Mouse (Mus musculus): Measurements from ENCODE around the gene 1700016K19Rik. TPM values are rescaled to one million over a fixed set of nuclear protein-coding genes. Genes with fewer than 3 reads are reported as not detected.

The 1700016K19Rik gene
- polyA plus RNA-seq, 1 experiment from 2014 or later = 0.64 TPM

DNA sequence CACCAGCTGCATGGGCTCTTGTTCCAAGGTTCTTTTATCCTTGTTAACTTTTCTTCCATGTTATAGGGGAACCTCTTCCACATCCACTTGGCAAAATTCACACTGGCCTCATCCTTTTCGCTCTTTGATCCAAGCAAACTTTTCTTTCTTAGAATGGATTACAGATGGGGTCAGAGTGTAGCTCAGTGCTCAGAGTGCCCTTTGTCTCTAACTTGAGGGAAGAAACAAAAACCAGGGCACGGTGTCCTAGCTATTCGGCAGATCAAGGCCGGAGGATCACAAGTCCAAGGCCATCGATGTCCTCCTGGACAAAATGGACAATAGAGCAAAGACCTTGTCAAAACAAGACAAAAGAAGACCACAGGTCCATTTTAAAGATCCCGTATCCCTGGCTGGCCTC is 31.0 kb upstream of the 1700016K19Rik start:
- Histone ChIP-seq H3K9ac (no peak overlapping the region), H3K4me3 (no peak overlapping the region), H3K27me3 (peaks cover 46% of the 10 kb centered on the region), H3K9me3 (no peaks in the 10 kb centered on the region), H3K36me3 (no peaks in the 10 kb centered on the region), H3K27ac (no peak overlapping the region), H3K4me2 (replicated peaks) (no peak overlapping the region), H3K4me1 (peaks cover 27% of the 10 kb centered on the region)
- ATAC-seq (ENCODE audit: low FRiP score, low read depth) = no peak
- WGBS = 86% methylated on average over 6 of the region's 6 CpGs

DNA sequence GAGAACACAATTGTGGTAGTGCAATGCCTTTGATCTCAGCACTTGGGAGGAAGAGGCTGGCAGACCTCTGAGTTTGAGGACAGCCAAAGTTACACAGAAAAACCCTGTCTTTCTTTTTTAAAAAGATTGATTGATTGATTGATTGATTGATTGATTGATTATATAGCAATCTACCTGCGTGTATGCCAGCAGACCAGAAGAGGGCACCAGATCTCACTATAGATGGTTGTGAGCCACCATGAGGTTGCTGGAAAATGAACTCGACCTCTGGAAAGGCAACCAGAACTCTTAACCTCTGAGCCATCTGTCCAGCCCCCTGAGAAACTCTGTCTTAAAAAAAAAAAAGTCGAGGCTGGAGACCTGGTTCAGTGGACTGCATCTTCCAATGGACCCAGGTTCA is 29.1 kb upstream of the 1700016K19Rik start:
- WGBS = 24% methylated on average over 3 of the region's 3 CpGs
- Histone ChIP-seq H3K9ac (no peak overlapping the region), H3K4me3 (no peak overlapping the region), H3K27me3 (peaks cover 35% of the 10 kb centered on the region), H3K36me3 (no peaks in the 10 kb centered on the region), H3K4me2 (replicated peaks) (no peak overlapping the region), H3K9me3 (0 out of 2 replicates have a peak, but pooled peaks cover 4% of the 10 kb centered on the region), H3K27ac (no peak overlapping the region), H3K4me1 (peaks cover 17% of the 10 kb centered on the region)
- ATAC-seq (ENCODE audit: low FRiP score, low read depth) = no peak

DNA sequence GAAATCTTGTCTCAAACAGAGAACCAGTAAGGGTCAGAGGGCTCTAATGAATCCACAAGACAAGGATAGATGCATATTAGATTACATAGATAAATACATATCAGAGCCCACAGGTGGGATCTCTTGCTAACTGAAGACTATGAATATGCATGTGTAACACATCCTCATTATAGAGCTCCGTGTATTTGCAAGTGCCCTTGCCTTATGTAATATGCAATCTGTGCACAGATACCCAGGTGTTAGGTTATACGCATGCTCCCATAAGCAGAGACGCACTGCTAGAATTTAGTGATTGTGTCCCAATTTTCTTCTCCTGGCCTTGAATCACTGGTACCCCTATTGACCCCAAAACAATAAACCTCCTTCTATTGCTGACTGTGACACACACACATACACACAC is 27.5 kb upstream of the 1700016K19Rik start:
- Histone ChIP-seq H3K4me3 (no peak overlapping the region), H3K4me1 (peaks cover 6% of the 10 kb centered on the region), H3K36me3 (no peaks in the 10 kb centered on the region), H3K9me3 (0 out of 2 replicates have a peak, but pooled peaks cover 4% of the 10 kb centered on the region), H3K4me2 (replicated peaks) (no peak overlapping the region), H3K27ac (no peak overlapping the region), H3K9ac (no peak overlapping the region), H3K27me3 (peaks cover 27% of the 10 kb centered on the region)
- WGBS = 86% methylated on average over 3 of the region's 3 CpGs
- ATAC-seq (ENCODE audit: low FRiP score, low read depth) = no peak

DNA sequence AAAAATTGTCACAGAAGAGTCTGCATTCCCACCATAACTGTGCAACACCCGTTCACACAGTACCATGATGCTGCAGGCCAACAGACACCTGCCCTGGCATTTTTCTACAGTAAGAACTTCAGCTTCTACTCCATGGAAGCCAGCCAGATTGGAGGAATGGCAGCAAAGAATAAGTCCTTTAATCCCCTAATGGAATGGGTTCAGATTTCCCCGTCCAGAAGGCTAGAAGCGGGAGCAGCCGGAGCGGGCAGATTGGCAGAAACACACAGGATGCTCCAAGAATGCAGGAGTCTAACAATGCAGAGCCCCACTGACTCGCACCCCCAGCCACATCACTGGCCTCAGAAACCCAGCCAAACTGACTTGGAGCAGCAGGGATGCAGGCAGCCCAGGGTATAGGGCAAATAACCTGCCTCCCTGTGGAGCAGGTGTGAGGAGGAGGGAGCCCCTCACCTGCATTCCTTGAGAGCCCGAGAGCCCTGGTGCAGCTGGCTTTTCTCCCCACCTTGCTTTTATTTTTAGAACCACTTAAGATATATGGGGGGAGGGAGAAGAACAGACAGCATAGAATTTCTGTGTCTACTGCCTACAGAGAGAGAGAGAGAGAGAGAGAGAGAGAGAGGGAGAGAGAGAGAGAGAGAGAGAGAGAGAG is 26.7 kb upstream of the 1700016K19Rik start:
- ATAC-seq (ENCODE audit: low FRiP score, low read depth) = no peak
- no peak overlapping the region for H3K27ac ChIP-seq
- H3K4me3 ChIP-seq = no peak overlapping the region
- no peak overlapping the region for H3K9ac ChIP-seq
- H3K4me2 ChIP-seq (replicated peaks) = no peak overlapping the region
- WGBS = 15% methylated on average over 7 of the region's 7 CpGs
- no peaks in the 10 kb centered on the region for H3K36me3 ChIP-seq
- 0 out of 2 replicates have a peak, but pooled peaks cover 4% of the 10 kb centered on the region for H3K9me3 ChIP-seq
- peaks cover 5% of the 10 kb centered on the region for H3K4me1 ChIP-seq
- H3K27me3 ChIP-seq = peaks cover 21% of the 10 kb centered on the region

DNA sequence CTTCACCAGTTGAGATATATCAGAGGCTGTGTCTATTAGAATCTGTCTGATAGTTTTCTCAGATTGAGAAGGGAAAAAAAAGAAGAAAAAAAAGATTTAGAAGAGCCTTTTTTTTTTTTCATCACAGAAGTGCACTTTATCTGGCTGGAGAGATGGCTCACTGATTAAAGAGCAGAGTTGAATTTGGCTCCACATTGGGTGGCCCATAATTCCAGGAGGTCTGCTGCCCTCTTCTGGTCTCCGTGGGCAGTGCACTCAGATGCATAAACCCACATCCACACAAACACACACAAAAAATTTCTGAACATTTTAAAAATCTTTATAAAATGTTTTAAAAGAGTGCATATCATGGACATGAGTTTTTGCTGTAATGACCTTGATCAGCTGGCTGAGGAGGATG is 25.7 kb upstream of the 1700016K19Rik start:
- Histone ChIP-seq H3K9ac (no peak overlapping the region), H3K4me3 (no peak overlapping the region), H3K9me3 (0 out of 2 replicates have a peak, but pooled peaks cover 4% of the 10 kb centered on the region), H3K36me3 (no peaks in the 10 kb centered on the region), H3K27me3 (peaks cover 13% of the 10 kb centered on the region), H3K4me1 (peaks cover 5% of the 10 kb centered on the region), H3K4me2 (replicated peaks) (no peak overlapping the region), H3K27ac (no peak overlapping the region)
- 81% methylated on average over 1 of the region's 1 CpGs for WGBS
- ATAC-seq (ENCODE audit: low FRiP score, low read depth) = no peak

DNA sequence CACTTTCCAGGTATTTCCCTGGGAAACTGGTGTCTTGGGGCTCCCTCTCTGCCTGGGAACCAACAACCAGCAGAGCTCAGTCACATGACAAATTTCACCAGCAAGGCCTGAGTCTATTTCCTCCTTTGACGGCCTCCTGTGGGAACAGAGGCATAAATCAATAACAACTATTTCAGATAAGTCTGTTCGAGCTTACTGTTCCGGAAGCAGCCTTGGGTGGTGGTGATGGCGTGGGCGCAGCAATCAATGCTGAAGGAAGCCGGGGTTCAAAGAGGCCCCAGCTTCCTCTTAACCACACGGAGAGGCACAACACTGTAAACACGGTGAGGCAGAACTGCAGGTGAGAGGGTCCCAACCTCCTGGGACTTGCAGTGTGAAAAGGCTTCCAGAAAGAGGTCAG is 23.0 kb upstream of the 1700016K19Rik start:
- Histone ChIP-seq H3K9ac (no peak overlapping the region), H3K4me1 (peaks cover 5% of the 10 kb centered on the region), H3K4me2 (replicated peaks) (no peak overlapping the region), H3K27ac (no peak overlapping the region), H3K36me3 (no peaks in the 10 kb centered on the region), H3K9me3 (0 out of 2 replicates have a peak, but pooled peaks cover 4% of the 10 kb centered on the region), H3K4me3 (no peak overlapping the region), H3K27me3 (peaks cover 5% of the 10 kb centered on the region; the same call in 1 of the 2 replicates)
- ATAC-seq (ENCODE audit: low FRiP score, low read depth) = no peak
- WGBS = 51% methylated on average over 8 of the region's 8 CpGs

DNA sequence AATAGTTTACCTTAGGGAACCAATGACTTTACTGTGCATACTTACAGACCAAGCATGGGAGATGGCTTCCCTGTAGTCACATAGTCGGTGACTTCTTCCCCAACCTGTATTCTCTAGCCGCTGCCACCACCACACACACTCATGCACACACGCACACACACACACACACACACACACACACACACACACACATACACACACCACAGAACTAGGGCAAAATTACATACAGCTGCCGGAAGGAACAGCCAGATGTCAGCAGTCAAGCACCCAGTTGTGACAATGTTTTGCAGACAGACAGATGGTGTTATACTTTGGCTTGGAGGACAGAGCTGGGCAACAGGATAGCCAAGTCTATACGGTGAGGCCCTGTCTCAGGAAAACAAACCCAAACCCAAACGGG is 21.7 kb upstream of the 1700016K19Rik start:
- H3K9me3 ChIP-seq = 0 out of 2 replicates have a peak, but pooled peaks cover 4% of the 10 kb centered on the region
- H3K9ac ChIP-seq = no peak overlapping the region
- H3K27me3 ChIP-seq = no peaks in the 10 kb centered on the region
- no peak overlapping the region for H3K4me2 ChIP-seq (replicated peaks)
- no peak overlapping the region for H3K27ac ChIP-seq
- H3K4me1 ChIP-seq = peaks cover 2% of the 10 kb centered on the region
- no peak overlapping the region for H3K4me3 ChIP-seq
- no peak for ATAC-seq (ENCODE audit: low FRiP score, low read depth)
- H3K36me3 ChIP-seq = no peaks in the 10 kb centered on the region
- 70% methylated on average over 6 of the region's 6 CpGs for WGBS

DNA sequence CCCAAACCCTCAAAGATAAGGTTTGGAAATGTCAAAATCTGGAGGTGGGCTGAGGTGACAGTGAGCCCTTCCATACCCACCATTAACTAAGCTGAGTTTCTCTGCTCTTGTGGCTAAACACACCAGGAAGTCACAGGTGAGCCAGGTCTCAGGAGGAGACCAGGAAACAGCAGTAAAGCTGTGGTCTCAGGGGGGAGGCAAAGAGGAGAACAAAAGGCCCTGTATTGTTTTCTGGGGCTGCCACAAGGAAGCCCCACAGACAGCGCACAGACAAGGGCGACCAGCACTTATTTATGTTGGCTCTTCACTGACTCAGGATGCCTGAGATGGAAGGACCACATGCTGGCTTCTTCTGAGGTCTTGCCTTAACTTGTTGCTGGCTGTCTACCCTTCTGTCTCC is 19.3 kb upstream of the 1700016K19Rik start:
- 30% methylated on average over 2 of the region's 2 CpGs for WGBS
- no peak for ATAC-seq (ENCODE audit: low FRiP score, low read depth)
- Histone ChIP-seq H3K4me2 (replicated peaks) (no peak overlapping the region), H3K4me1 (no peaks in the 10 kb centered on the region), H3K27ac (no peak overlapping the region), H3K4me3 (no peak overlapping the region), H3K9ac (no peak overlapping the region), H3K36me3 (no peaks in the 10 kb centered on the region), H3K27me3 (no peaks in the 10 kb centered on the region), H3K9me3 (no peaks in the 10 kb centered on the region)

DNA sequence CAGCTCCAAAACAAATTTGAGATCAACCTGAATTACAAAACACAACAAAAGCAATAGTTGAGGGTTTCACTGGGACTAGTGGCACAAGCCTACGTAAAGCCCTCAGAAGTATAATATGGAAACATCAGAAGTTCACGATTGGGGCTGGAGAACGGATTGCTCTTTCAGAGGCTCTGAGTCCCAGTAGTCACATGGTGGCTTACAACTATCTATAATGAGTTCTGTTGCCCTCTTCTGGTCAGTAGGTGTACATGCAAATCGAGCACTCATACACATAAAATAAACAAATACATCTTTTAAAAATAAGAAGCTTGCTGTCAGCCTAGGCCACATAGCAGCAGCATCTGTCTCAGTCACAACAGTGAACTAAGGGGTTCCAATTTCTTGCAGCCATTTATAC is 16.5 kb upstream of the 1700016K19Rik start:
- 71% methylated on average over 4 of the region's 4 CpGs for WGBS
- Histone ChIP-seq H3K4me1 (no peaks in the 10 kb centered on the region), H3K36me3 (no peaks in the 10 kb centered on the region), H3K4me3 (no peak overlapping the region), H3K9me3 (no peaks in the 10 kb centered on the region), H3K27ac (no peak overlapping the region), H3K4me2 (replicated peaks) (no peak overlapping the region), H3K27me3 (no peaks in the 10 kb centered on the region), H3K9ac (no peak overlapping the region)
- ATAC-seq (ENCODE audit: low FRiP score, low read depth) = no peak

DNA sequence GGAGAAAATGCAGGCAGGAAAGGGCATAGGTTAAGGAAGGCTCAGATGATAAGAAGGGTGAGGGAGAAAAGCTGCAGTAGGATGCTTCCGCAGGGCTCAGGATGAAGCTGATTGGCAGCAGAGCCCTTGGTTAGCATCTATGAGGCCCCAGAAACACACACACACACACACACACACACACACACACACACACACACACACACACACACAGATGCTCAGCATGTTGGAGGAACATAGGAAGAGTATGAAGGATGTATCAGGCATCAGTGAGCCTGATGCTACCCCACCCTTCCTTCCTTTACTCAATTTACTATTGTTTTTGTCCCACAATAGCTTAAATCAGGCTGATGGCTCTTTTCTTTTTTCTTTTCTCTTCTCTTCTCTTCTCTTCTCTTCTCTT is 15.1 kb upstream of the 1700016K19Rik start:
- no peak overlapping the region for H3K27ac ChIP-seq
- ATAC-seq (ENCODE audit: low FRiP score, low read depth) = no peak
- H3K4me3 ChIP-seq = no peak overlapping the region
- no peaks in the 10 kb centered on the region for H3K4me1 ChIP-seq
- H3K9me3 ChIP-seq = no peaks in the 10 kb centered on the region
- H3K4me2 ChIP-seq (replicated peaks) = no peak overlapping the region
- WGBS = 80% methylated on average over 1 of the region's 1 CpGs
- no peaks in the 10 kb centered on the region for H3K36me3 ChIP-seq
- H3K9ac ChIP-seq = no peak overlapping the region
- H3K27me3 ChIP-seq = no peaks in the 10 kb centered on the region

DNA sequence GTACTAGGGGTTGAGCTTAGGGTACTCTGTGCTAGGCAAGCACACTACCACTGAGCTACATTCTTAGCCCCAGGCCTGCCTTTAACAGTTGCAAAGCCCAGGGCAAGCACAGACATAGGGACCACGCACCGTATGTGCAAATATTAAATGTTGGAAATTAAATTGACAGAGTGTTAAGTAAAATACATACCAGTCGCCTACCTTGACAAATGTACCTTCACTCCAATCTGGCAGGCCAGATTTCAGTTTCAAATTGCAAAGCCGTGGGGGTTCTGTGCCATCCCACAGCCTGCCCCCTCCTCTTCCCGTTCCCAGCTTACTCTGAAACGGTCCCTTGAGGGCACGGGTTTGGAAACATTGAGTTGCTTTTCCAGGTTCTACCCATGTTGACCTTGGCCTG is 13.8 kb upstream of the 1700016K19Rik start:
- no peak overlapping the region for H3K4me2 ChIP-seq (replicated peaks)
- no peak overlapping the region for H3K4me3 ChIP-seq
- 62% methylated on average over 7 of the region's 7 CpGs for WGBS
- H3K9ac ChIP-seq = no peak overlapping the region
- H3K27ac ChIP-seq = no peak overlapping the region
- no peaks in the 10 kb centered on the region for H3K27me3 ChIP-seq
- H3K9me3 ChIP-seq = no peaks in the 10 kb centered on the region
- no peak for ATAC-seq (ENCODE audit: low FRiP score, low read depth)
- no peaks in the 10 kb centered on the region for H3K4me1 ChIP-seq
- H3K36me3 ChIP-seq = no peaks in the 10 kb centered on the region

DNA sequence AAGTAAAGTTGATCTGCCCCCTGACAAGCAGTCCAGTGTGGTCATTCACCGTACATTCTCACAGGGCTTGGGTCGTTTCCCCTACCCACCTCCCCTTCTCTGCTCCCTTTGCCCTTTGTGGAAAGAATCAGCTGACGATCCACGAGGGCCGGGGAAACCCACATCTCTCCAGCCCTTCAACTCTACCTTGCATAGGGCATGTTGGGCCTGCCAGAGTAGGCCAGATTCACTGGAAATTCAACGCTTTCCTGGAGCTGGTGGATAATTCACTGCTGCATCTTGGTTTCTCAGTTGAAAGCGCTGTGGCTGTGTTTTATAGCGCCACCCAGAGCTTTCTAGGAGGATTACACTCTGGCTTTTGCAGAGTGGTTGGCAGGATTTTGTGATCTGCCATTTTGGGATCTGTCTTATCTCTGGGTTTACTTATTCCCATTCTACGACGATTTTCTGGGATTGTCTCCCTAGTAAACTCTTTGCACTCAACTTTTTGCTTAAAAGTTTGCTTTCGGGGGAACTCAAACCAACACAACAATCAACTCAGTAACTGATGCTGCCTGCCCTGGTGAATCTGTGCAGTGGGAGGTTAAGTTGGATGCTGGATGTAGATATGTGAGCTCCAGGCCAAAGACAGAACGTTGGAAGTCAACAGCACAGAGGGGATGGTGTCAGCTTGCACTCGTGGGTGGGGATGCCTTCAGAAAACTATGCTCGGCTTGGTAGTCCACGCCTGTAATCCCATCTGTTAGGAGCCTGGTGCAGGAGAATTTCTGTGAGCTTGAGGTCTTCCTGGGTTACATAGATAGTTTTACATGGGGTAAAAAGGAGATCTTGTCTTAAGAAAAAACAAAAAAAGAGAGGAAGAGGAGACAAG is 8.5 kb upstream of the 1700016K19Rik start:
- no peaks in the 10 kb centered on the region for H3K4me1 ChIP-seq
- WGBS = 74% methylated on average over 15 of the region's 15 CpGs
- no peak overlapping the region for H3K9ac ChIP-seq
- no peak for ATAC-seq (ENCODE audit: low FRiP score, low read depth)
- H3K27ac ChIP-seq = no peak overlapping the region
- no peaks in the 10 kb centered on the region for H3K36me3 ChIP-seq
- H3K9me3 ChIP-seq = no peaks in the 10 kb centered on the region
- H3K27me3 ChIP-seq = no peaks in the 10 kb centered on the region
- H3K4me3 ChIP-seq = no peak overlapping the region
- H3K4me2 ChIP-seq (replicated peaks) = no peak overlapping the region
